Mouse (Mus musculus) small intestine, adult 2 months (tissue): ENCODE measurements around the gene Trpd52l3.

Experiments used
- CTCF ChIP-seq: fragments of 200-500 bp; IDR thresholded peaks from 2 replicates; pipeline ENCODE4 v1.5.1; 2012; ENCODE audit warnings: low read depth, mild to moderate bottlenecking, control low read depth, inconsistent platforms, low read length, moderate library complexity, mixed read lengths; ENCODE audit not compliant: insufficient replicate concordance, insufficient read length; ENCODE audit errors: extremely low read depth
- POLR2A ChIP-seq: fragments of 200-500 bp; IDR thresholded peaks from 2 replicates; pipeline ENCODE4 v1.6.1; 2012; ENCODE audit warnings: low read depth, mild to moderate bottlenecking, control low read depth, inconsistent platforms, low read length, moderate library complexity

DNA sequence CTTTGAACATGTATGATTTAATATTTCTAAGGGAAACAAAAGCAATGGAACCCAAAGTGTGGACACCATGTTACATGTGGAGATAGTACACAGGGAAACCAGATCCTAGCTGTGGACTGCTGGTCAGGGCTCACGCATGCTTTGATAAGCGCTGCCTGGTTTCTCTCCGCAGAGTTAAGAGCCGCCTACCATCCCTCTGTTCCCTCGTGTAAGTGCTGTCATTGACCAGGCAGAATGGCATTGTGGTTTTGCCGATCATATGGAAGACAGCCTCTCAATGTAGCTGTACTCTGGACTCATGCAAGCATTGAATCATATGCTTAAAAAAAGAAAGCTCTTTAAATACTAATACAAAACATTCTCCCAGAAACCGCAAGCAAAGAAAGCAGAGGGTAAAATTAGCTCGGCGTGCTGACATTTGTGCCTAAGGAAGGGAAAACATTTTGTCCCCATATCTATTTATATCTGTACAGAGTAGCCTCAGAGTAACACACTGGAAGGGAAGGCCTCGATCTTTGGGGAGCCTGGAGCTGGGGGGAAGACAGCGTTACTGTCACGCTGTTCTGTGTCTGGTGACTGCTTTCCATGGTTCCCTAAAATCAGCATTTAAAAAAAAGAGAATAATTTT, 17.0 kb upstream of the Trpd52l3 start:
- no peak for TF ChIP-seq POLR2A
- no peak for TF ChIP-seq CTCF
